Mouse (Mus musculus) midbrain, postnatal 0 days (tissue): ENCODE measurements around the gene Dctn2. TPM values are rescaled to one million over a fixed set of nuclear protein-coding genes. Genes with fewer than 3 reads are reported as not detected.

ENCODE experiments used
- ATAC-seq: fragments of 200-750 bp; cut with Nextera tagmentation; 2 replicates; pipeline ENCODE4 v1.8.0; 2017; ENCODE audit warnings: moderate number of reproducible peaks, mild to moderate bottlenecking, moderate TSS enrichment, moderate library complexity; ENCODE audit not compliant: low FRiP score
- DNase-seq: peaks from one replicate; pipeline ENCODE4 v3.0.0-alpha.2; 2015; ENCODE audit warnings: low spot score
- H3K27ac ChIP-seq: fragments of 300-500 bp; sonication (generic); 2 replicates; pipeline ENCODE4 v1.5.1; 2014; ENCODE audit warnings: low read depth, mild to moderate bottlenecking, low read length, mixed read lengths
- H3K27me3 ChIP-seq: fragments of 300-500 bp; sonication (generic); 2 replicates; pipeline ENCODE4 v1.6.1; 2014; ENCODE audit warnings: low read length, control low read depth, mixed read lengths; ENCODE audit not compliant: insufficient read depth
- H3K36me3 ChIP-seq: fragments of 300-500 bp; sonication (generic); 2 replicates; pipeline ENCODE4 v1.6.1; 2014; ENCODE audit warnings: low read length, control low read depth, mixed read lengths; ENCODE audit not compliant: insufficient read depth
- H3K4me1 ChIP-seq: fragments of 300-500 bp; sonication (generic); 2 replicates; pipeline ENCODE4 v1.6.1; 2014; ENCODE audit warnings: mild to moderate bottlenecking, control low read depth, antibody characterized with exemption, low read length, mixed read lengths; ENCODE audit not compliant: insufficient read depth
- H3K4me2 ChIP-seq: fragments of 300-500 bp; sonication (generic); 2 replicates; pipeline ENCODE4 v1.6.1; 2014; ENCODE audit warnings: low read depth, mild to moderate bottlenecking, low read length, mixed read lengths; ENCODE audit not compliant: poor library complexity, severe bottlenecking
- H3K4me3 ChIP-seq: fragments of 300-500 bp; sonication (generic); 2 replicates; pipeline ENCODE4 v1.5.1; 2014; ENCODE audit warnings: low read depth, mild to moderate bottlenecking, low read length, moderate library complexity
- H3K9ac ChIP-seq: fragments of 300-500 bp; sonication (generic); replicated peaks from 2 replicates; pipeline ENCODE4 v1.6.1; 2014; ENCODE audit warnings: mild to moderate bottlenecking, low read length, moderate library complexity, mixed read lengths; ENCODE audit not compliant: poor library complexity, severe bottlenecking
- H3K9me3 ChIP-seq: fragments of 300-500 bp; sonication (generic); 2 replicates; pipeline ENCODE4 v1.6.1; 2016; ENCODE audit warnings: low read length, control low read depth
- CTCF ChIP-seq: IDR thresholded peaks from 2 replicates; pipeline ENCODE4 v1.5.1; 2016; ENCODE audit warnings: antibody characterized with exemption, mild to moderate bottlenecking
- WGBS: fragments of 180-500 bp; shearing (Covaris S2); extraction: QIAGEN DNeasy Blood & Tissue Kit; methylation state at CpG from one replicate; pipeline ENCODE4 v1.1.7; 2014; 5-methylcytosine and 5-hydroxymethylcytosine counted together
- polyA plus RNA-seq: library from polyadenylated mRNA; unstranded; fragments of >200 nt; fragmentation: Nextera tagmentation; extraction: Ambion mirVana; gene quantifications from 2 replicates; pipeline ENCODE4 v1.2.1, GENCODE M21; 2015
- total RNA-seq: library from RNA; depleted of rRNA; stranded (reverse); fragments of >200 nt; gene quantifications from 2 replicates; pipeline ENCODE4 v1.2.3, GENCODE M21; 2014

The Dctn2 gene
- total and polyA plus RNA-seq, 2 experiments from 2014 or later = 274 to 318 TPM

- Histone ChIP-seq H3K9me3 (no peaks in the 10 kb centered on the region), H3K9ac (peak overlapping the region; percentile 93), H3K27ac (peak overlapping the region; percentile 91), H3K4me1 (peaks cover 18% of the 10 kb centered on the region; the same call in 1 of the 2 replicates), H3K4me3 (peak overlapping the region; percentile 66), H3K27me3 (no peaks in the 10 kb centered on the region), H3K36me3 (no peaks in the 10 kb centered on the region), H3K4me2 (peak overlapping the region; percentile 80)
- WGBS = 51% methylated on average over 15 of the region's 15 CpGs
- no peak for ATAC-seq
- no peak for TF ChIP-seq CTCF
- peak; percentile 53 for DNase-seq
Observed at GRCm38 (mm10) chr10:127261706-127262547, 4.2 kb upstream of the Dctn2 start.

GRCm38 (mm10) chr10:127262548-127263398, 3.4 kb upstream of the Dctn2 start, which contains the start of gene Kif5a:
Gene Kif5a (minus strand): TSS chr10:127263348.
- H3K9ac ChIP-seq = peak within 1 kb of the TSS; percentile 93
- peak; percentile 39 for ATAC-seq
- H3K4me3 ChIP-seq = peak within 1 kb of the TSS; percentile 66
- H3K4me1 ChIP-seq = peaks cover 24% of the 10 kb centered on the region; the same call in 1 of the 2 replicates
- no peak; the same call in 1 of the 2 replicates for TF ChIP-seq CTCF
- peak within 1 kb of the TSS; percentile 91 for H3K27ac ChIP-seq
- DNase-seq = peak; percentile 69
- under 1% methylated on average over 40 of the region's 53 CpGs for WGBS
- no peaks in the 10 kb centered on the region for H3K9me3 ChIP-seq
- no peaks in the 10 kb centered on the region for H3K36me3 ChIP-seq
- H3K4me2 ChIP-seq = peak within 1 kb of the TSS; percentile 80
- H3K27me3 ChIP-seq = no peaks in the 10 kb centered on the region

GRCm38 (mm10) chr10:127263631-127264030, 2.5 kb upstream of the Dctn2 start:
- 34% methylated on average over 3 of the region's 3 CpGs for WGBS
- peak overlapping the region; percentile 80 for H3K4me2 ChIP-seq
- peak overlapping the region; percentile 91; the same call in 1 of the 2 replicates for H3K27ac ChIP-seq
- no peak for DNase-seq
- no peaks in the 10 kb centered on the region for H3K27me3 ChIP-seq
- no peaks in the 10 kb centered on the region for H3K9me3 ChIP-seq
- TF ChIP-seq CTCF = no peak
- peak overlapping the region; percentile 66 for H3K4me3 ChIP-seq
- peak overlapping the region; percentile 93; the same call in 1 of the 2 replicates for H3K9ac ChIP-seq
- H3K4me1 ChIP-seq = peaks cover 19% of the 10 kb centered on the region; the same call in 1 of the 2 replicates
- H3K36me3 ChIP-seq = peaks cover 5% of the 10 kb centered on the region; the same call in 1 of the 2 replicates
- no peak for ATAC-seq

- no peak for DNase-seq
- 82% methylated on average over 8 of the region's 8 CpGs for WGBS
- H3K4me1 ChIP-seq = peaks cover 18% of the 10 kb centered on the region; the same call in 1 of the 2 replicates
Observed at GRCm38 (mm10) chr10:127264336-127264735, 1.8 kb upstream of the Dctn2 start.

GRCm38 (mm10) chr10:127264971-127265370, 1.2 kb upstream of the Dctn2 start:
- H3K9ac ChIP-seq = no peak overlapping the region
- H3K4me3 ChIP-seq = no peak overlapping the region
- H3K27ac ChIP-seq = no peak overlapping the region
- no peaks in the 10 kb centered on the region for H3K9me3 ChIP-seq
- WGBS = 57% methylated on average over 4 of the region's 4 CpGs
- H3K27me3 ChIP-seq = no peaks in the 10 kb centered on the region
- DNase-seq (no peak), ATAC-seq (no peak)
- TF ChIP-seq CTCF = no peak
- H3K4me2 ChIP-seq = no peak overlapping the region
- H3K4me1 ChIP-seq = peaks cover 18% of the 10 kb centered on the region; the same call in 1 of the 2 replicates
- H3K36me3 ChIP-seq = peaks cover 9% of the 10 kb centered on the region

More at GRCm38 (mm10) chr10:127264336-127264735, 1.8 kb upstream of the Dctn2 start:
- Histone ChIP-seq H3K27me3 (no peaks in the 10 kb centered on the region), H3K9ac (no peak overlapping the region), H3K4me3 (no peak overlapping the region), H3K4me2 (no peak overlapping the region), H3K9me3 (no peaks in the 10 kb centered on the region), H3K27ac (no peak overlapping the region), H3K36me3 (peaks cover 7% of the 10 kb centered on the region; the same call in 1 of the 2 replicates)
- no peak for ATAC-seq
- no peak for TF ChIP-seq CTCF
